Mouse (Mus musculus) CH12.LX (cell line): ENCODE data around the gene Kmt5c. TPM values are rescaled to one million over a fixed set of nuclear protein-coding genes. Genes with fewer than 3 reads are reported as not detected.
A peak's percentile ranks its signal among the peaks of the same experiment; 100 is the strongest.

Source experiments
- DNase-seq: peaks from one replicate; pipeline ENCODE4 v3.0.0-alpha.2; 2013; ENCODE audit errors: extremely low read depth
- H3K27ac ChIP-seq: 2 replicates; pipeline ENCODE4 v1.5.1; 2012; ENCODE audit warnings: low read depth, mild to moderate bottlenecking, control low read depth, moderate library complexity; ENCODE audit not compliant: insufficient read depth
- H3K27me3 ChIP-seq: replicated peaks from 2 replicates; pipeline ENCODE3; 2012; ENCODE audit warnings: inconsistent platforms
- H3K36me3 ChIP-seq, 2 experiments: replicated peaks in 1 of 2; 2 replicates each; pipeline versions ENCODE3 to v1.6.1; 2012; ENCODE audit warnings: inconsistent platforms in 1 of 2, low read length in 1 of 2, mild to moderate bottlenecking in 1 of 2, mixed read lengths in 1 of 2, moderate library complexity in 1 of 2; ENCODE audit not compliant: control insufficient read depth in 1 of 2, insufficient read depth in 1 of 2
- H3K4me1 ChIP-seq, 2 experiments: 2 replicates each; pipeline ENCODE4 v1.6.1; 2012; ENCODE audit warnings: inconsistent platforms in 1 of 2, moderate library complexity in 1 of 2; ENCODE audit not compliant: insufficient read depth in 2 of 2, control insufficient read depth in 1 of 2
- H3K4me2 ChIP-seq: 2 replicates; pipeline ENCODE4 v1.6.1; 2012; ENCODE audit warnings: low read depth, mild to moderate bottlenecking, control low read depth; ENCODE audit not compliant: poor library complexity, insufficient read depth, severe bottlenecking
- H3K4me3 ChIP-seq, 3 experiments: fragments of 150-350 bp in 1 of 3; sonication (generic) in 1 of 3; replicated peaks in 1 of 3; 2 replicates each; pipeline versions ENCODE3 to v1.5.1; 2011 to 2012; ENCODE audit warnings: low read depth in 2 of 3, low read length in 2 of 3, mild to moderate bottlenecking in 2 of 3, moderate library complexity in 2 of 3, control low read depth in 1 of 3, improper control_type of control experiment in 1 of 3, inconsistent platforms in 1 of 3, mixed read lengths in 1 of 3; ENCODE audit not compliant: poor library complexity in 1 of 3
- H3K79me2 ChIP-seq: replicated peaks from 2 replicates; pipeline ENCODE4 v1.6.1; 2012; ENCODE audit warnings: mild to moderate bottlenecking, moderate library complexity; ENCODE audit not compliant: control insufficient read depth, poor library complexity, insufficient read depth, severe bottlenecking; ENCODE audit errors: extremely low read depth
- H3K9ac ChIP-seq: 2 replicates; pipeline ENCODE4 v1.6.1; 2012; ENCODE audit warnings: low read depth, mild to moderate bottlenecking, control low read depth, moderate library complexity; ENCODE audit not compliant: insufficient read depth
- H3K9me3 ChIP-seq: replicated peaks from 2 replicates; pipeline ENCODE3; 2012; ENCODE audit warnings: low read length, inconsistent platforms, mixed read lengths
- CHD1 ChIP-seq: IDR thresholded peaks from 2 replicates; pipeline ENCODE4 v1.6.1; 2012; ENCODE audit warnings: low read depth, low read length, improper control_type of control experiment, inconsistent platforms
- CTCF ChIP-seq, 2 experiments: IDR thresholded peaks in 1 of 2; conservative IDR thresholded peaks in 1 of 2; 2 replicates each; pipeline ENCODE4 v1.5.1; 2011 to 2012; ENCODE audit warnings: low read depth in 2 of 2, low read length in 2 of 2, improper control_type of control experiment in 1 of 2, inconsistent platforms in 1 of 2, mild to moderate bottlenecking in 1 of 2, moderate library complexity in 1 of 2
- E2F4 ChIP-seq: IDR thresholded peaks from 2 replicates; pipeline ENCODE4 v1.6.1; 2011; ENCODE audit warnings: low read depth, low read length, improper control_type of control experiment; ENCODE audit not compliant: insufficient replicate concordance
- EP300 ChIP-seq: IDR thresholded peaks from 2 replicates; pipeline ENCODE4 v1.6.1; 2011; ENCODE audit warnings: low read length, improper control_type of control experiment
- GABPA ChIP-seq: IDR thresholded peaks from 2 replicates; pipeline ENCODE4 v1.6.1; 2012; ENCODE audit warnings: low read depth, low read length, improper control_type of control experiment, inconsistent platforms; ENCODE audit not compliant: insufficient replicate concordance
- HCFC1 ChIP-seq: IDR thresholded peaks from 2 replicates; pipeline ENCODE4 v1.6.1; 2012; ENCODE audit warnings: low read depth, mild to moderate bottlenecking, inconsistent platforms, low read length, improper control_type of control experiment
- JUN ChIP-seq: IDR thresholded peaks from 2 replicates; pipeline ENCODE4 v1.6.1; 2011; ENCODE audit warnings: low read depth, mild to moderate bottlenecking, low read length, improper control_type of control experiment, moderate library complexity; ENCODE audit not compliant: insufficient read depth
- KAT2A ChIP-seq: IDR thresholded peaks from 2 replicates; pipeline ENCODE4 v1.6.1; 2012; ENCODE audit warnings: low read length, improper control_type of control experiment, inconsistent platforms; ENCODE audit not compliant: insufficient replicate concordance
- MYC ChIP-seq: IDR thresholded peaks from 2 replicates; pipeline ENCODE4 v1.6.1; 2011; ENCODE audit warnings: low read depth, mild to moderate bottlenecking, improper control_type of control experiment, low read length
- NRF1 ChIP-seq: IDR thresholded peaks from 2 replicates; pipeline ENCODE4 v1.6.1; 2014; ENCODE audit warnings: low read depth, mild to moderate bottlenecking, inconsistent platforms, low read length, improper control_type of control experiment, moderate library complexity
- RAD21 ChIP-seq: IDR thresholded peaks from 2 replicates; pipeline ENCODE4 v1.6.1; 2011; ENCODE audit warnings: low read depth, mild to moderate bottlenecking, low read length, improper control_type of control experiment, moderate library complexity
- RCOR1 ChIP-seq: conservative IDR thresholded peaks from 2 replicates; pipeline ENCODE4 v1.6.1; 2012; ENCODE audit warnings: low read depth, mild to moderate bottlenecking, inconsistent platforms, low read length, improper control_type of control experiment
- TCF12 ChIP-seq: IDR thresholded peaks from 2 replicates; pipeline ENCODE4 v1.6.1; 2014; ENCODE audit warnings: low read depth, mild to moderate bottlenecking, inconsistent platforms, low read length, improper control_type of control experiment
- ZKSCAN1 ChIP-seq: IDR thresholded peaks from 2 replicates; pipeline ENCODE4 v1.6.1; 2012; ENCODE audit warnings: low read depth, inconsistent platforms, low read length, improper control_type of control experiment, borderline replicate concordance
- dilution Hi-C: fragments of 300-500 bp; cut with MboI; formaldehyde crosslinking; loops from 2 replicates; pipeline ENCODE4 v1.14.3; 2020; ENCODE audit warnings: low sequenced_read_pairs; ENCODE audit not compliant: extremely low pct_unique_long_range_greater_than_20kb, extremely low pct_ligation_motif_present
- in situ Hi-C: fragments of 300-500 bp; cut with MboI; formaldehyde crosslinking; loops from 3 replicates; pipeline ENCODE4 v1.14.3; 2019; ENCODE audit warnings: low sequenced_read_pairs, low pct_ligation_motif_present, low pct_unique_long_range_greater_than_20kb, mixed read lengths
- polyA plus RNA-seq: library from polyadenylated mRNA; unstranded; fragments of >175 nt; gene quantifications from 2 replicates; pipeline ENCODE4 v1.2.1, GENCODE M21; 2012; ENCODE audit warnings: low read depth; ENCODE audit not compliant: insufficient read length
- total RNA-seq, 2 experiments: library from RNA; depleted of rRNA; stranded (reverse); fragments of 300-350 nt in 1 of 2; fragments of >200 nt in 1 of 2; gene quantifications; 2 replicates each; pipeline ENCODE4 v1.2.3; 2012 to 2014

Kmt5c gene
- total and polyA plus RNA-seq, 3 experiments = 41.2 to 46.7 (median 41.3) TPM

- Histone ChIP-seq H3K4me3 (no peak overlapping the region), H3K27ac (no peak overlapping the region), H3K9me3 (no peaks in the 10 kb centered on the region), H3K27me3 (no peaks in the 10 kb centered on the region), H3K79me2 (no peaks in the 10 kb centered on the region), H3K9ac (no peak overlapping the region), H3K4me1 (peaks cover 5 to 50% of the 10 kb centered on the region in 2 experiments; a peak in 3 of 4 replicates), H3K4me2 (no peak overlapping the region)
- dilution Hi-C loops = no loop called here
- DNase-seq = no peak
- in situ Hi-C loops = no loop called here
- TF ChIP-seq RCOR1 = no peak
- no peak for TF ChIP-seq KAT2A
- TF ChIP-seq E2F4 = no peak
- no peak for TF ChIP-seq NRF1
- no peak for TF ChIP-seq RAD21
- no peak for TF ChIP-seq CTCF (conservative IDR thresholded peaks at IDR 0.05 in 1 of 2, IDR thresholded peaks at IDR 0.05 in 1 of 2; ENCODE audit: low read depth in 2 of 2, low read length in 2 of 2)
- no peak for TF ChIP-seq CHD1
- no peak for TF ChIP-seq TCF12
- TF ChIP-seq EP300 = no peak
- TF ChIP-seq, all 38 proteins: peak for 0
- H3K36me3 ChIP-seq = no peaks in the 10 kb centered on the region
Measured at GRCm38 (mm10) chr7:4719276-4719675, 20.6 kb upstream of the Kmt5c start.

GRCm38 (mm10) chr7:4723508-4723907 lies 16.4 kb upstream of the Kmt5c start:
- Histone ChIP-seq H3K27ac (no peak overlapping the region), H3K27me3 (no peaks in the 10 kb centered on the region), H3K36me3 (no peaks in the 10 kb centered on the region), H3K9me3 (no peaks in the 10 kb centered on the region), H3K4me2 (no peak overlapping the region), H3K4me1 (peaks cover 0 to 29% of the 10 kb centered on the region in 2 experiments; a peak in 2 of 4 replicates), H3K79me2 (no peaks in the 10 kb centered on the region), H3K4me3 (no peak overlapping the region), H3K9ac (no peak overlapping the region)
- dilution Hi-C loops (no loop called here), in situ Hi-C loops (no loop called here)
- DNase-seq = no peak
- TF ChIP-seq EP300 (no peak), KAT2A (0 out of 2 replicates have a peak, but pooled peaks have one; percentile 27), MYC (no peak), HCFC1 (peak; percentile 85), JUN (no peak), ZKSCAN1 (no peak)

- no peaks in the 10 kb centered on the region for H3K36me3 ChIP-seq
- DNase-seq = no peak
Measured at GRCm38 (mm10) chr7:4724359-4724758, 15.6 kb upstream of the Kmt5c start.

More at GRCm38 (mm10) chr7:4724359-4724758, 15.6 kb upstream of the Kmt5c start:
- in situ Hi-C loops (no loop called here), dilution Hi-C loops (no loop called here)
- H3K4me3 ChIP-seq = no peak overlapping the region
- no peak overlapping the region for H3K9ac ChIP-seq
- no peak overlapping the region for H3K4me2 ChIP-seq
- TF ChIP-seq ZKSCAN1 (no peak), GABPA (no peak), RCOR1 (no peak), RAD21 (no peak)
- no peak overlapping the region for H3K27ac ChIP-seq
- peaks cover 0 to 25% of the 10 kb centered on the region in 2 experiments; a peak in 2 of 4 replicates for H3K4me1 ChIP-seq
- H3K27me3 ChIP-seq = no peaks in the 10 kb centered on the region
- no peaks in the 10 kb centered on the region for H3K79me2 ChIP-seq
- H3K9me3 ChIP-seq = no peaks in the 10 kb centered on the region
